ENCODE assay signal across 27 mouse cellular contexts in the genomic region with DNA sequence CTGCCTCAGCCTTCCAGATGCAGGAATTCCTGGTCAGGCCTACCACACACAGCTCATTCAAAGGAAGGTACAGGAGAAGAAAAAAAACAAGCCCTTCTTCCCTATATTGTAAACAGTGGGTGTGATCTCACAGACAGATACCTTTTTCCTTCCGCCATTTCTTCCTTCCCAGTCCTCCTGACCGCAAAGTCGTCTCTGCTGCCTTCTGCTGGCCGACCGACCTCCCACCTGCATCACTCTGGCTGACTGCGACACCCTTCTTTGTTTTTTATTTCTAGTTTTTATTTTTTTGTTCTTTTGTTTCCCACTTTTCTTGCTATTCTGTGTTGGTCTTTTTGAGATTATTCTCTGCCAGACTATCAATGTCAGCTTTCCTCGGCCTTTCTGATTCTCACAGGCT. TPM values are rescaled to one million over a fixed set of nuclear protein-coding genes. Genes with fewer than 3 reads are reported as not detected.
A peak's percentile ranks its signal among the peaks of the same experiment; 100 is the strongest.
DNase-seq lines count a peak whose midpoint lies in the region; TF ChIP-seq lines count a peak whose summit lies in the region.
"Had no signal": no experiment of that assay in that cellular context is flagged by ENCODE, and none has a peak within 500 bp of the region (broad histone marks: within the 10 kb centered on the region; RNA-seq: fewer than 3 reads in every experiment).

No protein-coding gene starts in this region.

- H3K4me3 ChIP-seq in gastrocnemius, adult 2 months, result no peak overlapping the region
- no peak overlapping the region for H3K4me3 ChIP-seq in layer of hippocampus, adult 2 months
- H3K4me3 ChIP-seq in testis, adult 2 months (ENCODE audit: control insufficient read depth, low read depth, low read length), result peak overlapping the region; percentile 62
- no peak overlapping the region for H3K4me3 ChIP-seq in embryonic fibroblast, embryonic 13.5 days (ENCODE audit: insufficient read depth, low read length)
- H3K4me3 ChIP-seq: embryonic facial prominence, embryonic 10.5 days; embryonic facial prominence, embryonic 15.5 days; heart, embryonic 15.5 days; kidney, embryonic 15.5 days; limb, embryonic 10.5 days; limb, embryonic 15.5 days; liver, embryonic 13.5 days; neural tube, embryonic 13.5 days; stomach, embryonic 15.5 days had no signal

- H3K36me3 ChIP-seq in testis, adult 2 months (ENCODE audit: control insufficient read depth, insufficient read depth, low read length), result no peaks in the 10 kb centered on the region

- intact Hi-C loops in gastrocnemius, adult 2 months (cut with DNase I), result no loop called here

- peaks cover 7% of the 10 kb centered on the region for H3K4me1 ChIP-seq in testis, adult 2 months (ENCODE audit: control insufficient read depth, insufficient read depth, low read length)
- peaks cover 2% of the 10 kb centered on the region; the same call in 1 of the 2 replicates for H3K4me1 ChIP-seq in embryonic fibroblast, embryonic 13.5 days (ENCODE audit: control insufficient read depth, insufficient read depth, low read length)

- no peaks in the 10 kb centered on the region for H3K27me3 ChIP-seq in testis, adult 2 months (ENCODE audit: control insufficient read depth, insufficient read depth, low read length)
- H3K27me3 ChIP-seq: CH12.LX; embryonic facial prominence, embryonic 15.5 days; heart, embryonic 15.5 days; kidney, embryonic 15.5 days; limb, embryonic 15.5 days; liver, embryonic 13.5 days; neural tube, embryonic 13.5 days; stomach, embryonic 15.5 days had no signal

- TF ChIP-seq POLR2A in testis, adult 2 months (IDR thresholded peaks at IDR 0.05; ENCODE audit: control insufficient read depth, low read depth, low read length), result no peak
- TF ChIP-seq POLR2A in embryonic fibroblast, embryonic 13.5 days (IDR thresholded peaks at IDR 0.05; ENCODE audit: low read depth, low read length), result no peak

- no peak overlapping the region for H3K27ac ChIP-seq in gastrocnemius, adult 2 months
- peak overlapping the region; percentile 25; the same call in 1 of the 2 replicates for H3K27ac ChIP-seq in layer of hippocampus, adult 2 months
- H3K27ac ChIP-seq in testis, adult 2 months (ENCODE audit: control insufficient read depth, insufficient read depth, low read depth, low read length), result no peak overlapping the region
- H3K27ac ChIP-seq in embryonic fibroblast, embryonic 13.5 days (ENCODE audit: insufficient read depth, low read length), result no peak overlapping the region
- H3K27ac ChIP-seq: embryonic facial prominence, embryonic 10.5 days; embryonic facial prominence, embryonic 15.5 days; heart, embryonic 15.5 days; kidney, embryonic 15.5 days; limb, embryonic 10.5 days; limb, embryonic 15.5 days; liver, embryonic 13.5 days; neural tube, embryonic 13.5 days; stomach, embryonic 15.5 days had no signal

- TF ChIP-seq CTCF in gastrocnemius, adult 2 months (IDR thresholded peaks at IDR 0.05), result peak; percentile 8; the same call in 1 of the 2 replicates
- peak; percentile 42 for TF ChIP-seq CTCF in layer of hippocampus, adult 2 months (conservative IDR thresholded peaks at IDR 0.05)
- no peak for TF ChIP-seq CTCF in testis, adult 2 months (IDR thresholded peaks at IDR 0.05; ENCODE audit: control insufficient read depth, insufficient read depth, insufficient replicate concordance, low read depth, low read length)
- TF ChIP-seq CTCF in embryonic fibroblast, embryonic 13.5 days (IDR thresholded peaks at IDR 0.05; ENCODE audit: borderline replicate concordance, insufficient read depth, low read length), result peak; percentile 21; the same call in 1 of the 2 replicates

- no peak for DNase-seq in gastrocnemius, adult 2 months
- no peak for DNase-seq in gastrocnemius, adult 18-20 months (ENCODE audit: low spot score)
- no peak for DNase-seq in layer of hippocampus, adult 2 months (ENCODE audit: low spot score in 2 of 2)
- no peak for DNase-seq in layer of hippocampus, adult 9-11 months
- no peak for DNase-seq in testis, postnatal 10 days (ENCODE audit: low spot score)
- no peak for DNase-seq in ovary, postnatal 14 days (ENCODE audit: low spot score)
- DNase-seq: adrenal gland, adult 8-10 months; cerebellum, adult 2 months; cerebellum, postnatal 25 days; heart, postnatal 36 days; kidney, adult 18-20 months; kidney, postnatal 25 days; liver, embryonic 13.5 days; lung, adult 18-20 months; lung, postnatal 10 days; thymus, adult 2 months had no signal

RNA-seq across cellular contexts. Expression of a gene that starts 10.7 kb away (rescaled TPM):
- 100 to 1,000 TPM; 131 to 151 TPM for total RNA-seq in gastrocnemius, adult 2 months (2021)
- 100 to 1,000 TPM; 110 to 142 TPM for total RNA-seq in gastrocnemius, adult 18-20 months (2021)
- 100 to 1,000 TPM; 503 to 530 TPM for total RNA-seq in layer of hippocampus, adult 2 months (2021)
- polyA plus RNA-seq in testis, adult 2 months (2012; rRNA removed), result 174 and 198 TPM in 2 replicates
- polyA plus RNA-seq in embryonic fibroblast, embryonic 13.5 days (2011; ENCODE audit: insufficient read length, low read depth, missing spikeins), result 231 and 370 TPM in 2 replicates
